Mouse (Mus musculus): ENCODE results near the gene Dll4. TPM values are rescaled to one million over a fixed set of nuclear protein-coding genes. Genes with fewer than 3 reads are reported as not detected.

Gene Dll4
- polyA plus RNA-seq, 1 experiment from 2014 or later: 4.4 TPM

DNA sequence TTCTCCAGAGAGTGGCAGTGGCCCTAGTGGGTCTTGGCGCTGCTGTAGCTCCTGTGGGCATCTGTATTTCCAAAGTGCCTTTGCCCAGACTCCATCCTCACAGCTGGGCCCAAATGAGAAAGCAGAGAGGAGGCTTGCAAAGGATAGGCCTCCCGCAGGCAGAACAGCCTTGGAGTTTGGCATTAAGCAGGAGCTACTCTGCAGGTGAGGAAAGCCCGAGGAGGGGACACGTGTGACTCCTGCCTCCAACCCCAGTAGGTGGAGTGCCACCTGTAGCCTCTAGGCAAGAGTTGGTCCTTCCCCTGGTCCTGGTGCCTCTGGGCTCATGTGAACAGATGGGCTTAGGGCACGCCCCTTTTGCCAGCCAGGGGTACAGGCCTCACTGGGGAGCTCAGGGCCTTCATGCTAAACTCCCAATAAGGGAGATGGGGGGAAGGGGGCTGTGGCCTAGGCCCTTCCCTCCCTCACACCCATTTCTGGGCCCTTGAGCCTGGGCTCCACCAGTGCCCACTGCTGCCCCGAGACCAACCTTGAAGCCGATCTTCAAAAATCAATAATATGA is 9.5 kb downstream of the Dll4 start:
- Histone ChIP-seq H3K9me3 (ENCODE audit: control insufficient read depth, low read length) (no peaks in the 10 kb centered on the region), H3K27me3 (ENCODE audit: control insufficient read depth, insufficient read depth, low read length) (peaks cover 26% of the 10 kb centered on the region), H3K4me1 (ENCODE audit: control insufficient read depth, insufficient read depth, low read length) (peaks cover 5% of the 10 kb centered on the region; the same call in 1 of the 2 replicates), H3K36me3 (ENCODE audit: control insufficient read depth, insufficient read depth, low read length) (no peaks in the 10 kb centered on the region), H3K9ac (replicated peaks; ENCODE audit: low read length) (no peak overlapping the region), H3K27ac (replicated peaks; ENCODE audit: low read depth, low read length) (no peak overlapping the region), H3K4me3 (replicated peaks; ENCODE audit: low read depth, low read length) (no peak overlapping the region), H3K4me2 (ENCODE audit: low read length) (no peak overlapping the region)
- 70% methylated on average over 7 of the region's 7 CpGs for WGBS
- DNase-seq: no peak
- ATAC-seq (ENCODE audit: low FRiP score, low TSS enrichment): no peak

DNA sequence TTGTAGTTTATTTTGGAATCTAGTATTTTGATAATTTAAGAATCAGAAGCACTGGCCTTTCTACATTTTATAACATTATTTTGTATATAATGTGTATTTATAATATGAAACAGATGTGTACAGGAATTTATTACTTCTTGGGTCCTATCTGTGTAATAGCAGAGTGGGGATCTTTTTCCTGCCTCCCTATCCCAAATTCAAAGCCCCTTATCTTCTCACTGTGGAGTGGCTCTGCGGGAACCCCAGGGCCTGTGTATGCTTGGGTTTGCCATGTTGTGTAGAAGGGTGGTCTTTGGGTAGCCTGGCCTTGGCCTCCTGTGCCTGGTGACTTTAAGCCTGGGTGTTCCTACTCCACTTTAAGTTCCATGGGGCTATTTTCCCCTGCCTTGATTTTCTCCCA is 10.0 kb downstream of the Dll4 start:
- ATAC-seq (ENCODE audit: low FRiP score, low TSS enrichment) (no peak), DNase-seq (no peak)
- H3K27ac ChIP-seq (replicated peaks; ENCODE audit: low read depth, low read length): no peak overlapping the region
- H3K4me3 ChIP-seq (replicated peaks; ENCODE audit: low read depth, low read length): no peak overlapping the region
- peaks cover 5% of the 10 kb centered on the region; the same call in 1 of the 2 replicates for H3K4me1 ChIP-seq (ENCODE audit: control insufficient read depth, insufficient read depth, low read length)
- H3K9ac ChIP-seq (replicated peaks; ENCODE audit: low read length): no peak overlapping the region
- H3K4me2 ChIP-seq (ENCODE audit: low read length): no peak overlapping the region
- peaks cover 21% of the 10 kb centered on the region for H3K27me3 ChIP-seq (ENCODE audit: control insufficient read depth, insufficient read depth, low read length)
- no peaks in the 10 kb centered on the region for H3K36me3 ChIP-seq (ENCODE audit: control insufficient read depth, insufficient read depth, low read length)
- H3K9me3 ChIP-seq (ENCODE audit: control insufficient read depth, low read length): no peaks in the 10 kb centered on the region
- WGBS: 90% methylated on average over 1 of the region's 1 CpGs

DNA sequence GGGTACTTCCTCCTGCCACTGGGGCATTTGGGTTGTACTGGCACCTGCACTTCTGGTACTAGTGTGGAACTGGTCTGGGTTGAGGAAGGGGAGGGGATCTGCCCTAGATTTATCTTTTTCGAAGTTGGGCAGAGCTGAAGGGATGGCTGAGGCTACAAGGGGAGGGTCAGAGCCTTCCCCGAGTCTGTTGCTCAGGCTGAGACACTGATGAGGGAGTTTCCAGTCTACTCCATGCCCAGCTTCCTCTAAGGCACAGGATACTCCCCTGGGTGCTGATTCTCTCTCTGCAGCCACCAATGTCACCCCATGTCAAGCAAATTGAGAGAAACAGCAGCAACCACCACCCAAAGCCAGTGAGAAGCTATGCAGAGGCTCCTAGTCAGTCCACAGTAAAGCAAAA is 10.4 kb downstream of the Dll4 start:
- Histone ChIP-seq H3K9me3 (ENCODE audit: control insufficient read depth, low read length) (no peaks in the 10 kb centered on the region), H3K36me3 (ENCODE audit: control insufficient read depth, insufficient read depth, low read length) (no peaks in the 10 kb centered on the region), H3K9ac (replicated peaks; ENCODE audit: low read length) (no peak overlapping the region), H3K4me3 (replicated peaks; ENCODE audit: low read depth, low read length) (no peak overlapping the region), H3K4me1 (ENCODE audit: control insufficient read depth, insufficient read depth, low read length) (peaks cover 5% of the 10 kb centered on the region; the same call in 1 of the 2 replicates), H3K4me2 (ENCODE audit: low read length) (no peak overlapping the region), H3K27ac (replicated peaks; ENCODE audit: low read depth, low read length) (no peak overlapping the region), H3K27me3 (ENCODE audit: control insufficient read depth, insufficient read depth, low read length) (peaks cover 17% of the 10 kb centered on the region)
- DNase-seq: no peak
- ATAC-seq (ENCODE audit: low FRiP score, low TSS enrichment): no peak
- WGBS: 76% methylated on average over 2 of the region's 2 CpGs

DNA sequence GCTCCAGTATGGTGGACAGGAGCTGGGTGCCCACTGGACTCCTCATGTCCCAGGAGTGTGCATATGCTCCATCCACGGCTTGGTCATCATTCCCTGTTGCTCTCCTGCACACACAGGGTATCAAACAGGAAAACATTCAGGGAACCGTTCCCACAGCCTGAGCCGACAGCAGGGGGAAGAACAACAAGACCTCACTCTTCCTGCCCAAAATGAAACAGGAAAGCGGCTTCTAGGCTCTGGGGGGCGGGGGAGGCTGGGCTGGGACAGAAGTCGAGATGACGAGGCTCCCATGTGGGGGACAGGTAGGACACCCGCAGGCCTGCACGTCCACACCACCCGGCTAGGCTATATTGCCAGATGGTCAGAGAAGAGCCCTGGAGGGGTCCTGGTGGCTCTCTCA is 10.9 kb downstream of the Dll4 start:
- peaks cover 5% of the 10 kb centered on the region; the same call in 1 of the 2 replicates for H3K4me1 ChIP-seq (ENCODE audit: control insufficient read depth, insufficient read depth, low read length)
- H3K9ac ChIP-seq (replicated peaks; ENCODE audit: low read length): no peak overlapping the region
- H3K9me3 ChIP-seq (ENCODE audit: control insufficient read depth, low read length): no peaks in the 10 kb centered on the region
- ATAC-seq (ENCODE audit: low FRiP score, low TSS enrichment) (no peak), DNase-seq (no peak)
- peaks cover 12% of the 10 kb centered on the region for H3K27me3 ChIP-seq (ENCODE audit: control insufficient read depth, insufficient read depth, low read length)
- no peak overlapping the region for H3K4me2 ChIP-seq (ENCODE audit: low read length)
- H3K27ac ChIP-seq (replicated peaks; ENCODE audit: low read depth, low read length): no peak overlapping the region
- WGBS: 73% methylated on average over 10 of the region's 10 CpGs
- H3K36me3 ChIP-seq (ENCODE audit: control insufficient read depth, insufficient read depth, low read length): no peaks in the 10 kb centered on the region
- no peak overlapping the region for H3K4me3 ChIP-seq (replicated peaks; ENCODE audit: low read depth, low read length)

DNA sequence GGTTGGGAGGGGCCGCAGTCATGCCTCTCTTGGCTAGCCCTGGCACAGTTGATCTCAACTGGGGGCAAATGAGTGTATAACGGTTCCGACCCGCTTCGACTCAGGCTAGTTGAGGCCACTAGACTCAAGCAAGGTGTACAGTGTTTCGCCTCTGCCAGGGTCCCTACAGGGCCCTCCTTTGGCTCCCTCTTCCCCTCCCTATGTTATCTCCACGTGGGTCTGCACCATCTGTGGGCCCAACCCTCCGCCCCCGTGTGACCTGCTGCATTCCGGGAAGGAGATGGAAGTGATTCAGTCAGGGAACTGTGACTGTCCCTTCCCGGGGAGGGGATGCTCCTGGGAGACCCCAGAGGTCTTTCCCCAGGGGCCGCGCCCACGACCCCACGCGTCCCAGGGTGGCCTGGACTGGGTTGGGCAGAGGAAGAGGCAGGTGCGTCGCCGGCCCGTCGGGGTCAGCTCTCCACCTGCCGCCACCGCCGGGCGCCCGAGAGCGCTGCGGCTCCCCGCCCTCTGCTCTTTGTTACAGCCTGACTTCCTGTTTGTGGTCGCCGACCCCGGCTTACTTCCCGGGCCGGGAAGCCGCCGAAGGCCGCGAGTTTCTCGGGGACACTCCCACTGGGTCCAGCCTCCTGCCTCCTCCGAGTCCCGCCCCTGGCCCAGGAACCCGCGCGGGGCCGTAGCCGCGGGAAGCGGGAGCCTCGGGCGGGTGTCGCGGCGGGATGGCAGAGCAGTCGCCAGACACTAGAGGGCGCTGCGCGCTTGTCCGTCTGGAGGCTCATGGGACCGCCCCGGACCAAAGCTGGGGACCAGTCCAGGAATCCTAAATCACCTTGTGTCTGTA is 12.1 kb downstream of the Dll4 start:
- Histone ChIP-seq H3K36me3 (ENCODE audit: control insufficient read depth, insufficient read depth, low read length) (no peaks in the 10 kb centered on the region), H3K27me3 (ENCODE audit: control insufficient read depth, insufficient read depth, low read length) (peaks cover 3% of the 10 kb centered on the region; the same call in 1 of the 2 replicates), H3K4me3 (replicated peaks; ENCODE audit: low read depth, low read length) (peak overlapping the region; percentile 54), H3K27ac (replicated peaks; ENCODE audit: low read depth, low read length) (peak overlapping the region; percentile 74), H3K9me3 (ENCODE audit: control insufficient read depth, low read length) (no peaks in the 10 kb centered on the region), H3K4me1 (ENCODE audit: control insufficient read depth, insufficient read depth, low read length) (peaks cover 5% of the 10 kb centered on the region; the same call in 1 of the 2 replicates), H3K9ac (replicated peaks; ENCODE audit: low read length) (peak overlapping the region; percentile 78), H3K4me2 (ENCODE audit: low read length) (peak overlapping the region; percentile 86)
- WGBS: 8% methylated on average over 60 of the region's 60 CpGs
- ATAC-seq (ENCODE audit: low FRiP score, low TSS enrichment): peak; percentile 82
- peak; percentile 92 for DNase-seq

DNA sequence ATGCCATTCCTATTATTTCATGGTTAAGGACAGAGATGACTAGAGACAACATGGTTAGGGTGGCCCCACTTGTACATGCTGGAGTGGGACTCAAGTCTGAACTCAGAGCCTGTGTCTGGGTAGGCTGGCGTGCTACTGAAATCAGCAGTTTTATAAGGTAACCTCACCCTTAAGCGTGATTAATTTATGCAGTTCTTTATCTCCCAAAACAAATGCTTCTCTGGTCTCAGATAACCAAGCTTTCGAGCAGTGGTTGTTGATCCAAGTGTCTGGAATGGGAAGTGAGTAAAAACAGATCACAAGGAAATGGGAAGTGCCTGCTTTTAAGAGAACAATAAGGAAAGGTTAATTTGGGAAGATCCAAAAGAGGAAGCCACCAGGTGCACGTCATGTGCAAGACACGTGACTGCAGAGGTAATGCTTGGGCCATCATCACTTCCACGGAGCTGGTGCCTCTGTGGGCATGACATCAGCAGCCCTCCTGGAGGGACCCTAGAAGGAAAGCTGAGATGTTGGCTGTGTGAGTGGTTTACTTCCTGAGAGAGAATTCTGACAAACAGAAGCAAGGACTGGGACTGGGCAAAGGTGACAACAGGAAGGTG is 19.1 kb downstream of the Dll4 start:
- no peak for DNase-seq
- no peaks in the 10 kb centered on the region for H3K27me3 ChIP-seq (ENCODE audit: control insufficient read depth, insufficient read depth, low read length)
- no peaks in the 10 kb centered on the region for H3K36me3 ChIP-seq (ENCODE audit: control insufficient read depth, insufficient read depth, low read length)
- no peaks in the 10 kb centered on the region for H3K4me1 ChIP-seq (ENCODE audit: control insufficient read depth, insufficient read depth, low read length)
- no peaks in the 10 kb centered on the region for H3K9me3 ChIP-seq (ENCODE audit: control insufficient read depth, low read length)
- WGBS: 60% methylated on average over 6 of the region's 6 CpGs
- no peak overlapping the region for H3K9ac ChIP-seq (replicated peaks; ENCODE audit: low read length)
- no peak overlapping the region for H3K27ac ChIP-seq (replicated peaks; ENCODE audit: low read depth, low read length)
- ATAC-seq (ENCODE audit: low FRiP score, low TSS enrichment): no peak
- H3K4me3 ChIP-seq (replicated peaks; ENCODE audit: low read depth, low read length): no peak overlapping the region
- no peak overlapping the region for H3K4me2 ChIP-seq (ENCODE audit: low read length)

DNA sequence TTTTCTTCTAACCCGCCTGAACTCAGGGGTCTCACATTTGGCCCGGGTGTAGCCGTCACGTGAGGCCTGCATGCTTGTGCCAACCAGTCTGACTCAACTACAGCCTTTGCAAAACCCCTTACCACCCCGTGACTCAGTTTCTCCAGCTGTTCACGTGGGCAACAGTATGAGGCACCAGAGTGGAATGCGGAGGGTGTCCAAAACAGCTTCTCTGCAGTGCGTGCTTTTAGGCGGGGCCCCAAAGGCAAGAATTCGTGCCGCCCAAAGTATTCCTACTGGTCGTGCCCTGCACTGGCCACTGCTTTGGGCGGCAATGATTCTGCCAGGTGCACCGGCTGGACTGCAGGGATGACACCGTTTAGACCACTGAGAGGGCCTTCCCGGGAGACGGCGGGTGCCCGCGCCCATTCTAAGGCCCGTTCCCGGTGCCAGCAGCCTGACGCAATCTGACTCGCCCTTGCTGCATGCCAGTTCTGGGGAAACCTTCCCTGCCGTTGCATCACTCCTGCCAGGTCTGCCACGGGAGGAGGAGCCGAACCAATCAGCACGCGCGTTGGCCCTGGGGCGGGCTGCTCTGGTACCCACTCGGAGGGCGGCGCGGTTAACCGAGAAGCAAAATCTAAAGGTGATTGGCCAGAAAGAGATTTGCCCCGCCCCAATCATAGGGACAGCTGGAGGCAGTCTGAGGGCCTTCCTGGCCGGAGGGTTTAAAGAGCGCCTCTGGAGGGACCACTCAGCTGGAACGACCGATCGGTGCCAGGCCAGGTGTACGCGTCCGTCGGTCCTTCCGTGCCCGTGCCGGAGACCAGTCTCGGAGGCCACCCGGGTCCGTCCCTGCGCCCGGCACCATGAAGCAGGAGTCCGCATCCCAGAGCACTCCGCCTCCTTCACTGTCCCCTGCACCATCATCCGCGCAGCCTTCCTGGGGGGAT is 25.2 kb downstream of the Dll4 start, which contains the start of gene Chac1:
TSS of gene Chac1 (plus strand) at position 675 of the 932 bp plus-strand sequence.
- 5% methylated on average over 58 of the region's 58 CpGs for WGBS
- ATAC-seq (ENCODE audit: low FRiP score, low TSS enrichment) (peak; percentile 94), DNase-seq (peak; percentile 93)

DNA sequence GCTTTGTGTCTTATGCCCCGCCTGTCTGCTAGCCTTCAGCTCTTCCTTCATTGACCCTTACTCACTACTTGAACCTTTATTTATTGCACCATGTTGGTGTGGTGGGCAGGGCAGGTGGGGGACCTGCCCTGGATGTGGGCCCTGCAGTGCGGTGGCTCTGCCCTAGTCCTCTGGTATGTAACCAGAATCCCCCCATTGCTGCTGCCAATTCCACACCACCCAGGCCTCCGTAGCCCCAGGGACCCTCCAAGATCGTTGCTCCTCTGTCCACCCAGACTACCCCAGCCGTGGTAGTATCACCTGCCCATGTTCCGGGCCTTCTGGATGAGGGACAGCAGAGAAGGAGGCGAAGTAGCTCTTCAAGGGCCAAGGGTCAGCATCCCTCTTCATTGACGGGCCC is 28.1 kb downstream of the Dll4 start:
- ATAC-seq (ENCODE audit: low FRiP score, low TSS enrichment): no peak
- no peak overlapping the region for H3K4me3 ChIP-seq (replicated peaks; ENCODE audit: low read depth, low read length)
- no peak overlapping the region for H3K9ac ChIP-seq (replicated peaks; ENCODE audit: low read length)
- no peak for DNase-seq
- H3K4me2 ChIP-seq (ENCODE audit: low read length): no peak overlapping the region
- H3K36me3 ChIP-seq (ENCODE audit: control insufficient read depth, insufficient read depth, low read length): no peaks in the 10 kb centered on the region
- WGBS: 88% methylated on average over 8 of the region's 8 CpGs
- no peak overlapping the region for H3K27ac ChIP-seq (replicated peaks; ENCODE audit: low read depth, low read length)
- H3K27me3 ChIP-seq (ENCODE audit: control insufficient read depth, insufficient read depth, low read length): peaks cover 12% of the 10 kb centered on the region; the same call in 1 of the 2 replicates
- H3K4me1 ChIP-seq (ENCODE audit: control insufficient read depth, insufficient read depth, low read length): no peaks in the 10 kb centered on the region
- H3K9me3 ChIP-seq (ENCODE audit: control insufficient read depth, low read length): no peaks in the 10 kb centered on the region

More for the DNA sequence above, 25.2 kb downstream of the Dll4 start, which contains the start of gene Chac1:
- Histone ChIP-seq H3K36me3 (ENCODE audit: control insufficient read depth, insufficient read depth, low read length) (no peaks in the 10 kb centered on the region), H3K27me3 (ENCODE audit: control insufficient read depth, insufficient read depth, low read length) (peaks cover 12% of the 10 kb centered on the region; the same call in 1 of the 2 replicates), H3K4me2 (ENCODE audit: low read length) (peak within 1 kb of the TSS; percentile 89), H3K9me3 (ENCODE audit: control insufficient read depth, low read length) (no peaks in the 10 kb centered on the region), H3K4me3 (replicated peaks; ENCODE audit: low read depth, low read length) (peak within 1 kb of the TSS; percentile 59), H3K9ac (replicated peaks; ENCODE audit: low read length) (peak within 1 kb of the TSS; percentile 70), H3K27ac (replicated peaks; ENCODE audit: low read depth, low read length) (no peak within 1 kb of the TSS), H3K4me1 (ENCODE audit: control insufficient read depth, insufficient read depth, low read length) (no peaks in the 10 kb centered on the region)
